ENCODE assay signal across 8 mouse cellular contexts in genomic region chr12:84068986-84069385, GRCm38 (mm10). TPM values are rescaled to one million over a fixed set of nuclear protein-coding genes. Genes with fewer than 3 reads are reported as not detected.
A peak's percentile ranks its signal among the peaks of the same experiment; 100 is the strongest.
DNase-seq lines count a peak whose midpoint lies in the region; ATAC-seq lines count a peak whose summit lies in the region.

Gene Acot5, plus strand, starts transcription at chr12:84069325.

- H3K27me3 ChIP-seq in kidney, embryonic 15.5 days: peaks cover 48% of the 10 kb centered on the region
- peaks cover 31% of the 10 kb centered on the region for H3K27me3 ChIP-seq in embryonic facial prominence, embryonic 15.5 days
- H3K27me3 ChIP-seq in intestine, embryonic 15.5 days (replicated peaks): peaks cover 13% of the 10 kb centered on the region
- peaks cover 22% of the 10 kb centered on the region for H3K27me3 ChIP-seq in neural tube, embryonic 11.5 days (ENCODE audit: control insufficient read depth, insufficient read depth, low read length)

- H3K27ac ChIP-seq in kidney, embryonic 15.5 days: no peak within 1 kb of the TSS
- no peak within 1 kb of the TSS for H3K27ac ChIP-seq in embryonic facial prominence, embryonic 15.5 days (replicated peaks)
- H3K27ac ChIP-seq in intestine, embryonic 15.5 days: no peak within 1 kb of the TSS
- no peak within 1 kb of the TSS for H3K27ac ChIP-seq in neural tube, embryonic 11.5 days (ENCODE audit: low read depth, low read length)

- H3K9me3 ChIP-seq in kidney, embryonic 15.5 days (replicated peaks): no peaks in the 10 kb centered on the region
- H3K9me3 ChIP-seq in embryonic facial prominence, embryonic 15.5 days (replicated peaks): no peaks in the 10 kb centered on the region
- no peaks in the 10 kb centered on the region for H3K9me3 ChIP-seq in intestine, embryonic 15.5 days
- H3K9me3 ChIP-seq in neural tube, embryonic 11.5 days (ENCODE audit: control insufficient read depth, low read length): no peaks in the 10 kb centered on the region

- H3K9ac ChIP-seq in kidney, embryonic 15.5 days: no peak within 1 kb of the TSS
- H3K9ac ChIP-seq in embryonic facial prominence, embryonic 15.5 days: no peak within 1 kb of the TSS
- no peak within 1 kb of the TSS for H3K9ac ChIP-seq in intestine, embryonic 15.5 days
- H3K9ac ChIP-seq in neural tube, embryonic 11.5 days (ENCODE audit: low read length): no peak within 1 kb of the TSS; the same call in 1 of the 2 replicates

- WGBS in kidney, embryonic 15.5 days: 35% methylated on average over 9 of the region's 9 CpGs
- WGBS in embryonic facial prominence, embryonic 15.5 days: 54% methylated on average over 9 of the region's 9 CpGs
- 47% methylated on average over 9 of the region's 9 CpGs for WGBS in intestine, embryonic 15.5 days
- 64% methylated on average over 9 of the region's 9 CpGs for WGBS in neural tube, embryonic 11.5 days

- no peak for ATAC-seq in kidney, embryonic 15.5 days (replicated peaks; ENCODE audit: low FRiP score)
- no peak for ATAC-seq in embryonic facial prominence, embryonic 15.5 days (ENCODE audit: insufficient number of reproducible peaks, low FRiP score, low TSS enrichment, low read depth)
- ATAC-seq in intestine, embryonic 15.5 days: 0 out of 2 replicates have a peak, but pooled peaks have one; percentile 43
- ATAC-seq in neural tube, embryonic 11.5 days (ENCODE audit: insufficient read depth, low FRiP score, low TSS enrichment): no peak

- H3K4me2 ChIP-seq in kidney, embryonic 15.5 days: peak within 1 kb of the TSS; percentile 76
- H3K4me2 ChIP-seq in embryonic facial prominence, embryonic 15.5 days (replicated peaks): peak within 1 kb of the TSS; percentile 70
- H3K4me2 ChIP-seq in intestine, embryonic 15.5 days (replicated peaks): peak within 1 kb of the TSS; percentile 79
- H3K4me2 ChIP-seq in neural tube, embryonic 11.5 days (ENCODE audit: low read depth): peak within 1 kb of the TSS; percentile 52

- H3K4me3 ChIP-seq in kidney, embryonic 15.5 days (replicated peaks): peak within 1 kb of the TSS; percentile 44
- H3K4me3 ChIP-seq in embryonic facial prominence, embryonic 15.5 days (replicated peaks): peak within 1 kb of the TSS; percentile 40
- peak within 1 kb of the TSS; percentile 41 for H3K4me3 ChIP-seq in intestine, embryonic 15.5 days (replicated peaks)
- peak within 1 kb of the TSS; percentile 33 for H3K4me3 ChIP-seq in neural tube, embryonic 11.5 days (ENCODE audit: low read depth, low read length)

- no peak for DNase-seq in kidney, adult 11 months
- DNase-seq in neural tube, embryonic 11.5 days (ENCODE audit: low spot score): no peak
- DNase-seq in c-Kit-positive CD71-positive TER-119-positive erythroid progenitor cells, embryonic 14.5 days (ENCODE audit: low spot score): no peak
- no peak for DNase-seq in urinary bladder, postnatal 4 days (ENCODE audit: low spot score in 2 of 2)
- no peak for DNase-seq in layer of hippocampus, adult 11-12 months (ENCODE audit: low spot score)

- H3K36me3 ChIP-seq in kidney, embryonic 15.5 days: no peaks in the 10 kb centered on the region
- no peaks in the 10 kb centered on the region for H3K36me3 ChIP-seq in embryonic facial prominence, embryonic 15.5 days
- H3K36me3 ChIP-seq in intestine, embryonic 15.5 days: no peaks in the 10 kb centered on the region
- H3K36me3 ChIP-seq in neural tube, embryonic 11.5 days (ENCODE audit: control insufficient read depth, insufficient read depth, low read length): no peaks in the 10 kb centered on the region

- H3K4me1 ChIP-seq in kidney, embryonic 15.5 days: peaks cover 10% of the 10 kb centered on the region
- no peaks in the 10 kb centered on the region for H3K4me1 ChIP-seq in embryonic facial prominence, embryonic 15.5 days
- no peaks in the 10 kb centered on the region for H3K4me1 ChIP-seq in intestine, embryonic 15.5 days (replicated peaks)
- no peaks in the 10 kb centered on the region for H3K4me1 ChIP-seq in neural tube, embryonic 11.5 days (ENCODE audit: control insufficient read depth, insufficient read depth, low read length)

RNA-seq across cellular contexts. Expression of gene Acot5, which starts in this region (rescaled TPM):
- polyA plus RNA-seq in kidney, embryonic 15.5 days (2015; fragmentation: Nextera tagmentation; extraction: Ambion mirVana): not detected in 2 replicates
- 0.16 TPM in 2 replicates for polyA plus RNA-seq in embryonic facial prominence, embryonic 15.5 days (2015; fragmentation: Nextera tagmentation; extraction: Ambion mirVana)
- polyA plus RNA-seq in intestine, embryonic 15.5 days (2015; fragmentation: Nextera tagmentation; extraction: Ambion mirVana): 0.18 TPM in 1 of 2 replicates, not detected in the other
- polyA plus RNA-seq in neural tube, embryonic 11.5 days (2014; fragmentation: Nextera tagmentation; extraction: Ambion mirVana): not detected in 2 replicates

Comparison
In these comparisons a context has a peak if more than half of its experiments do, and no peak if none do; other contexts are left out.
1. Peak in ATAC-seq, H3K4me3 ChIP-seq and H3K4me2 ChIP-seq in intestine, embryonic 15.5 days; RNA of the gene not detected or under 1 TPM.